Mouse (Mus musculus) gastrocnemius, postnatal 14 days (tissue): ENCODE measurements at regions not wholly inside any gene's neighbourhood (a gene's known extent, or its start where the extent isn't known, plus 50 kb on each side); places are given as distances from the start of the nearest gene placed in this dataset.

Experiments
- DNase-seq: peaks from one replicate; pipeline ENCODE4 v3.0.0; 2021; ENCODE audit warnings: mixed read lengths
- intact Hi-C: fragments of 180-260 bp; cut with DNase I; formaldehyde crosslinking; loops from one replicate; pipeline ENCODE4 v1.15.1; 2025; ENCODE audit warnings: low total_unique reads

GRCm38 (mm10) chr3:148475862-148476261 lies 514.5 kb downstream of the Adgrl2 start:
- intact Hi-C loops, result no loop called here
- no peak for DNase-seq

- no peak for DNase-seq
- intact Hi-C loops, result no loop called here
Observed at GRCm38 (mm10) chr3:148472943-148473444, 517.4 kb downstream of the Adgrl2 start.

- intact Hi-C loops, result no loop called here
Observed at GRCm38 (mm10) chr3:148465456-148465855, 524.9 kb downstream of the Adgrl2 start.

DNA sequence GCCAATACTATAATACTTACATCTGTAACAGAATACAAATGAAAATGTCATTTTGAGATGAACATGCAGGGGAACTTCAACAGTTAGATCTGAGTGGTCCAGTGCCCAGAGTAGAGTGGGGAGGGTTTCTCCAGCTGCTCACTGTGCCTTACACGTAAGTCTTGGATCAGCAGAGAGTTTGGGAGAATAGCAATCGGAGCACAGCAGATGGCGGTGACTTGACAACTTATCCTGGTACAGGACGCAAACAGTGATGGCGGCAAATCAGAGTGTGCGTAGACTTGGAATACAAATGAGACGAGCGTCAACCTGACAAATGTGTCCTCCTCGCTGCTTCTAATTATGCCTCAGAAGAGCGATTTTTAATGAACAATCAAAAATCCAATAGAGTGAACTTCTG lies 527.6 kb downstream of the Adgrl2 start:
- intact Hi-C loops, result no loop called here
- no peak for DNase-seq

More at GRCm38 (mm10) chr3:148465456-148465855, 524.9 kb downstream of the Adgrl2 start:
- no peak for DNase-seq

GRCm38 (mm10) chr3:148448888-148449287 lies 541.5 kb downstream of the Adgrl2 start:
- intact Hi-C loops, result loop anchor here (10.0 kb wide), 1 partner anchor 106 kb away; no protein-coding TSS in a partner anchor
- no peak for DNase-seq

GRCm38 (mm10) chr3:148448465-148448864 lies 541.9 kb downstream of the Adgrl2 start:
- DNase-seq, result no peak
- intact Hi-C loops, result loop anchor here (10.0 kb wide), 1 partner anchor 106 kb away; no protein-coding TSS in a partner anchor

DNA sequence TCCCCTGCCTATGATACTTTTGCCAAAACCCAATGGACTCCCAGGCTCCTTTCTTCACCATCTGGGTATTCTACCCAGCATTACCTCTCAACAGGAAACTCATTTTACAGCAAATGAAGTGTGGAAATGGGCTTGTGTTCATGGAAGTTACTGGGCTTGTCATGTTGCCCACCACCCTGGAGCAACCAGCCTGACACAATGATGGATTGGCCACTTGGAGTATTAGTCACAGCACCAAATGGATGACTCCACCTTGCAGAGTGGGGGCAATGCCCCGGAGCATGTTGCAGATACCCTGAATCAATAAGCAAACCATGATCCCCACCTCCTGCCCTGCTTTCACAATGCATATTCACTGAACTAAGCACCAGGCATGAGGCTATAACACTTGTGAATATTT lies 543.5 kb downstream of the Adgrl2 start:
- DNase-seq, result no peak
- intact Hi-C loops, result loop anchor here (10.0 kb wide), 1 partner anchor 108 kb away; no protein-coding TSS in a partner anchor

GRCm38 (mm10) chr3:148443012-148443411 lies 547.3 kb downstream of the Adgrl2 start:
- no peak for DNase-seq
- intact Hi-C loops, result loop anchor here (10.0 kb wide), 1 partner anchor 112 kb away; no protein-coding TSS in a partner anchor

DNA sequence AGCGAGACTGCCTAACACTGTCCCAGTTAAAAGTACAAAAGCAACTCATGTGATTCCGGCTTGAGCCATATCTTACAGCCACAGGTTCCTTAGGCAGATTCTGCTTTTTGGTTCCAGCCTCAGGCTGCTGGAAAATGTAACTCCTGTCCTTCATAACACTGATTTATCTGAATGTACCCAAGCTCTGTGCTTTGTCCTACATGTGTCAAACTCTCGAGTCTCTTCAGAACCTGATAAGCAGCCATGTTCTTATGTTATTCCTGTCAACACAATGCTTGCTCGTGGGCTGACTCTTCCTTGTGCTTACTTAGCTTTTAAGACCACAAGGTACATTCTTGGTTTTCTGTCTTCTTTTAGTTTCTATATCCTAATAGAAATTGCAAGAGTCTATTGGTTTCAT lies 556.3 kb downstream of the Adgrl2 start:
- intact Hi-C loops, result no loop called here
- DNase-seq, result no peak

- intact Hi-C loops, result no loop called here
- DNase-seq, result no peak
Observed at GRCm38 (mm10) chr3:148429012-148429865, 561.1 kb downstream of the Adgrl2 start.

DNA sequence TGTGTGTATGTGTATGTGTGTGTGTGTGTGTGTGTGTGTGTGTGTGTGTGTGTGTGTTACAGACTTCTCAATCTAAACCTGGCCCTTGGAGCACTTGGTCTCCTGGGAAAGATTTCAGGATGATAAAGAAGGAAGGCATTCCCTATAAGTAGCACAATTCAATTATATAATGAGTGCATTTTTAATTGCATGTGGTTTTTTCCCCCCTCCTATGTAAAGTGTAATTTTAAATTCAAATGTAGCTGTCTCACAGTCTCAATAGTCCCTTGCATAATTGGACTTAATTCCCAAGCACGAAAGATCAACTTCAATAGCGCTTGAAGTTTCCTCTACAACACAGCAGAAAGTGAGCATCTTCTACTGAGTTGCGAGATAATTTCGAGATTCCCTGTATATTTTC lies 566.3 kb downstream of the Adgrl2 start:
- no peak for DNase-seq
- intact Hi-C loops, result no loop called here

DNA sequence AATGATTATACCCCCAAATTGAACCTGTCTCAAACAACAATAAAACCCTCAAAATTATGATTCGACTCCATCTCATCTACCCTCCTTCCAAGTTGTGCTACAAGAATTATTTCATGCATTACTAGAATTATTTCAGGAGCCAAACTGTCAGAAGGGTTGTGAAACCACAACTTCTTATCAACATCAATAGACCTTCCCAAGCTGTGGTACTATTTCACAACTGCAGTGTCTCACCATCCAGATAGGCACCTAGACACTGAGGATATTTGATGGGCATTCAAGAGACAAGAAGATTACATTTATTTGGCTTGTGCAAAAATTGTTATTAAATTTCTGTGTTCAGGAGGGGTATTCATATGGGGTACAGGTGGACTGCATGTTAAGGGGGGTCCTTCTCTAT lies 567.0 kb downstream of the Adgrl2 start:
- intact Hi-C loops, result no loop called here
- no peak for DNase-seq

- intact Hi-C loops, result no loop called here
Observed at GRCm38 (mm10) chr3:148422720-148423119, 567.6 kb downstream of the Adgrl2 start.

DNA sequence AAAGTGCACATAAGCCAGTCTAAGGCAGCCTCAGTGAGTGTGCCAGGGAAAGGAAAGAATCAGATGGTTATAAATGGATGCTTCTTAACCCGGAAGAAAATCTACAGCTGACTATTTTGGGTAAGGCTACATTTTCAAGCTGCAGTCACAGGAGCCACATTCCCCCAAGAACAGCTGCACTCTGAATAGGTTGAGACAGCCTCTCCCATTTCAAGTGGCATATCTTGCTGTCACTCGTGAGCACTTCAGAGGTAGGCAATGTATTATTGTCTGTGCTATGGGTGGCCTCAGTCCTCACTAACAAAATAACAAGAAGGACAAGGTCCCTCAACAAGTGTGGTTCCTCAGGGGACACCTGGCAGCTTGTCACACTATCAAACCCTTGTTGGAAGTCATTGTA lies 568.1 kb downstream of the Adgrl2 start:
- intact Hi-C loops, result no loop called here
- DNase-seq, result no peak

More at GRCm38 (mm10) chr3:148422720-148423119, 567.6 kb downstream of the Adgrl2 start:
- no peak for DNase-seq

GRCm38 (mm10) chr3:148420303-148420702 lies 570.1 kb downstream of the Adgrl2 start:
- intact Hi-C loops, result no loop called here
- DNase-seq, result no peak

- intact Hi-C loops, result no loop called here
- DNase-seq, result no peak
Observed at GRCm38 (mm10) chr3:148419462-148420074, 570.8 kb downstream of the Adgrl2 start.

DNA sequence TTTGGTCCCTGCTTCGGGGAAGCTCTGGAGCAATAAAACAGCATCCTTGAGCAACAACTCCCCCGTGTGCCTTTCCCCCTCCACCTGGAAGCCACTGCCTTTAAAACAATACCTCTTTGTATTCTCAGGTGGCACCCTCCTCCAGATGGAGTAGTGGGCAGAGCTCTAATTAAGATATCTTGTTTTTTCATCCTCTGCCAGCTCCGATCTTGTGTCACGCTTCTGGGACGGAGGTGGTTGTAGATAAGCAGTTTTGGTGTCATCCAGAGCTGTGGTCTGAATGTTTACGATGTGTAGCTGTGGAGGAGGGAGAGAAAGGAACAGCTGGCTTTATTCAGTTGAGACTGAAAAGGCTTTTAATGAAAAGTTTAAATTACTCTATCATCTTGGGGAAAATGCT lies 572.3 kb downstream of the Adgrl2 start:
- no peak for DNase-seq
- intact Hi-C loops, result no loop called here

DNA sequence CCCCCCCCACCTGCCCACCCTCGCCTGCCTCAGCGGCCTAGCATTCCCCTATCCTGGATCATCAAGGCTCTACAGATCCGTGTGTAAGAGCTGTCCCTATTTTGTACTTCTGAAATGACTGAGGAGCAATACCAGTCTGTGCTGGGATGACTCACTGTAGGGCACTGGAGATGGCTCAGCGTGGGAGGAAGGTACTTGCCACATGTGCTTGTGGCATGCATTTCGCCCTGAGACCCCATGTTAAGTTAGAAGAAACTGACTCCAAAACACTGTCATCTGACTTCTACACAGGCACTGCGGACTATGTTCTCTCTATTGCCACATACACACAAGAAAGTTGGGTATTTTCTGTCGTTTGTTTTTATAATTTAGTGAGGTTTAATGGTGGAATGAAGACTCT lies 574.9 kb downstream of the Adgrl2 start:
- DNase-seq, result no peak
- intact Hi-C loops, result no loop called here

DNA sequence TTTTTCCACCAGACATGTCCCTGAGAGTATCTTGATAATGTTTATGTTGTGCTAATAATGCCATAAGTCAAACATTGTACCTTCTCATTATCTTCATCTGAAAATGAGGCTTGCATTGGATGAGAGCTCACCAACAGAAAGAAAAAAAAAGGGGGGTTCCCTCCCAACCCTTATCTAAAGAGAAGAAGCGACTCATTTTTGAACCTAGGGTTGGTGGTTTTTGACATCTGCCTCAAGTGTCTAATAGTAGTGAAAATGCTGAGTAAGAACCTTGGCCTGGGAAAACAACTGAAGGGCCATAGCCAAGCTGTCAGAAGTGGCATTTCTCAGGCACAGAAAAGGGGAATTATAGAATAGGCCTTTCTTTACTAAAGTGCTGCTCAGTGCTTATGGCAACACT lies 577.3 kb downstream of the Adgrl2 start:
- no peak for DNase-seq
- intact Hi-C loops, result no loop called here

DNA sequence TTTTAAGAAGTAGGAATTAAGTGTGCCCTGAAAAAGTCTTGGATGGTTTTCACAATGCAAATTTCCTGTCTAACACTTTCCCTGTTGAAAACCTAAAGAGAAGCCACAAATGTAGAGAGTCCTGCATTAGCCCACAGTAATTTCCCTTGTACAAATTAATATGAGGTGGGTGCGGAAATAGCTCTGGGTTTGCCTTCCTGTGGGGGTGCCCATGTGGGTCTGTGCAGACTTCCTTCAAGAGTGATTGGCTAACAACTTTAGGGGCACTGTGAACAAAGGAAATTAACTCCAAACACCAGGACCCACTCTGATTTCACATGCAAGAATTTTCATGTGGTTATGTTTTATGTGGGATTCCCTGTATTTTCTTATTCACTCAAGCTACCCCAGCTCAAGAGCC lies 578.2 kb downstream of the Adgrl2 start:
- intact Hi-C loops, result no loop called here
- DNase-seq, result no peak

GRCm38 (mm10) chr3:148398349-148398748 lies 592.0 kb downstream of the Adgrl2 start:
- DNase-seq, result no peak
- intact Hi-C loops, result no loop called here
